Mouse (Mus musculus) frontal cortex, postnatal 36 days (tissue): ENCODE data around the gene Rap1b.

ENCODE experiments used
- DNase-seq, 2 experiments: peaks; one replicate each; pipeline ENCODE4 v3.0.0; 2022; ENCODE audit warnings: low spot score in 2 of 2

Rap1b gene

GRCm38 (mm10) chr10:117823321-117823720, 22.5 kb downstream of the Rap1b start:
- DNase-seq, result no peak

GRCm38 (mm10) chr10:117818600-117818999, 27.2 kb downstream of the Rap1b start:
- no peak for DNase-seq

GRCm38 (mm10) chr10:117816721-117817120, 29.1 kb downstream of the Rap1b start:
- no peak for DNase-seq

- DNase-seq, result no peak
These were observed 33.3 kb downstream of the Rap1b start for GRCm38 (mm10) chr10:117812501-117812900.

- no peak for DNase-seq
These were observed 34.3 kb downstream of the Rap1b start for GRCm38 (mm10) chr10:117811555-117811954.

- no peak for DNase-seq
These were observed 35.3 kb downstream of the Rap1b start for GRCm38 (mm10) chr10:117810506-117810905.

GRCm38 (mm10) chr10:117808068-117808467, 37.8 kb downstream of the Rap1b start:
- DNase-seq, result no peak

GRCm38 (mm10) chr10:117805919-117806318, 39.9 kb downstream of the Rap1b start:
- DNase-seq, result no peak

GRCm38 (mm10) chr10:117803870-117804850, 41.7 kb downstream of the Rap1b start:
- no peak for DNase-seq

- no peak for DNase-seq
These were observed 43.9 kb downstream of the Rap1b start for GRCm38 (mm10) chr10:117801886-117802285.

- no peak for DNase-seq
These were observed 46.0 kb downstream of the Rap1b start for GRCm38 (mm10) chr10:117799806-117800205.

- DNase-seq, result no peak
These were observed 47.3 kb downstream of the Rap1b start for GRCm38 (mm10) chr10:117798436-117799035.

GRCm38 (mm10) chr10:117797684-117798083, 48.2 kb downstream of the Rap1b start:
- no peak for DNase-seq

GRCm38 (mm10) chr10:117797106-117797505, 48.7 kb downstream of the Rap1b start:
- no peak for DNase-seq

- DNase-seq, result no peak
These were observed 49.7 kb downstream of the Rap1b start for GRCm38 (mm10) chr10:117796181-117796580.

GRCm38 (mm10) chr10:117795206-117795605, 50.6 kb downstream of the Rap1b start:
- no peak for DNase-seq

GRCm38 (mm10) chr10:117793436-117794030, 52.3 kb downstream of the Rap1b start:
- no peak for DNase-seq

- DNase-seq, result peak; percentile 100
These were observed 53.4 kb downstream of the Rap1b start, which contains the start of gene Nup107 for GRCm38 (mm10) chr10:117792141-117793091. TSS of gene Nup107 (minus strand) at chr10:117792705.

- no peak for DNase-seq
These were observed 54.7 kb downstream of the Rap1b start for GRCm38 (mm10) chr10:117791171-117791470.

GRCm38 (mm10) chr10:117790421-117791170, 55.2 kb downstream of the Rap1b start:
- DNase-seq, result no peak

- no peak for DNase-seq
These were observed 55.8 kb downstream of the Rap1b start for GRCm38 (mm10) chr10:117790011-117790410.
